Mouse (Mus musculus) frontal cortex, postnatal 10 days (tissue): Measurements from ENCODE around the gene Aldh6a1.
A peak's percentile ranks its signal among the peaks of the same experiment; 100 is the strongest.

ENCODE experiments used
- DNase-seq, 2 experiments: peaks; one replicate each; pipeline ENCODE4 v3.0.0; 2022; ENCODE audit warnings: low spot score in 2 of 2, mixed read lengths in 1 of 2

The Aldh6a1 gene

GRCm38 (mm10) chr12:84450718-84451646 is at the start of gene Aldh6a1, which contains the start of gene Lin52:
TSS of gene Aldh6a1 (minus strand) at chr12:84451004.
TSS of gene Lin52 (plus strand) at chr12:84451422.
- DNase-seq = peak; percentile 97 to 99

GRCm38 (mm10) chr12:84496795-84497194 is 46.0 kb upstream of the Aldh6a1 start:
- no peak for DNase-seq

GRCm38 (mm10) chr12:84487324-84488056 is 36.7 kb upstream of the Aldh6a1 start:
- DNase-seq = no peak

- DNase-seq = no peak
Measured at GRCm38 (mm10) chr12:84482778-84483585, 32.2 kb upstream of the Aldh6a1 start.

- no peak for DNase-seq
Measured at GRCm38 (mm10) chr12:84481251-84481650, 30.4 kb upstream of the Aldh6a1 start.

- DNase-seq = no peak
Measured at GRCm38 (mm10) chr12:84478937-84479336, 28.1 kb upstream of the Aldh6a1 start.

- DNase-seq = no peak
Measured at GRCm38 (mm10) chr12:84468701-84469100, 17.9 kb upstream of the Aldh6a1 start.

GRCm38 (mm10) chr12:84462856-84463255 is 12.1 kb upstream of the Aldh6a1 start:
- DNase-seq = no peak

- no peak for DNase-seq
Measured at GRCm38 (mm10) chr12:84461416-84461815, 10.6 kb upstream of the Aldh6a1 start.

- DNase-seq = no peak
Measured at GRCm38 (mm10) chr12:84459845-84460244, 9.0 kb upstream of the Aldh6a1 start.

- no peak for DNase-seq
Measured at GRCm38 (mm10) chr12:84456911-84457310, 6.1 kb upstream of the Aldh6a1 start.

GRCm38 (mm10) chr12:84451801-84452200 is 997 bp upstream of the Aldh6a1 start:
- DNase-seq = peak in 1 of 2 experiments; percentile 10

GRCm38 (mm10) chr12:84450351-84450717 is 470 bp downstream of the Aldh6a1 start:
- DNase-seq = no peak

- DNase-seq = no peak
Measured at GRCm38 (mm10) chr12:84449887-84450286, 917 bp downstream of the Aldh6a1 start.

GRCm38 (mm10) chr12:84448181-84448580 is 2.6 kb downstream of the Aldh6a1 start:
- no peak for DNase-seq

GRCm38 (mm10) chr12:84447386-84447785 is 3.4 kb downstream of the Aldh6a1 start:
- no peak for DNase-seq

GRCm38 (mm10) chr12:84442526-84442925 is 8.3 kb downstream of the Aldh6a1 start:
- no peak for DNase-seq

GRCm38 (mm10) chr12:84438697-84439096 is 12.1 kb downstream of the Aldh6a1 start:
- no peak for DNase-seq

GRCm38 (mm10) chr12:84429825-84430224 is 21.0 kb downstream of the Aldh6a1 start:
- no peak for DNase-seq

- no peak for DNase-seq
Measured at GRCm38 (mm10) chr12:84423990-84424389, 26.8 kb downstream of the Aldh6a1 start.

GRCm38 (mm10) chr12:84417605-84417922 is 33.2 kb downstream of the Aldh6a1 start:
- no peak for DNase-seq
